Mouse (Mus musculus) kidney, embryonic 14.5 days (tissue): Measurements from ENCODE around the gene Slc17a6. TPM values are rescaled to one million over a fixed set of nuclear protein-coding genes. Genes with fewer than 3 reads are reported as not detected.

Experiments used
- ATAC-seq: fragments of 200-750 bp; cut with Nextera tagmentation; 2 replicates; pipeline ENCODE4 v1.8.0; 2017; ENCODE audit warnings: moderate number of reproducible peaks, mild to moderate bottlenecking, moderate TSS enrichment, moderate library complexity; ENCODE audit not compliant: low FRiP score, low TSS enrichment
- H3K27ac ChIP-seq: fragments of 300-500 bp; sonication (generic); 2 replicates; pipeline ENCODE4 v1.5.1; 2014; ENCODE audit warnings: low read depth, mild to moderate bottlenecking, low read length, moderate library complexity, mixed read lengths
- H3K27me3 ChIP-seq: fragments of 300-500 bp; sonication (generic); 2 replicates; pipeline ENCODE4 v1.6.1; 2014; ENCODE audit warnings: mild to moderate bottlenecking, low read length; ENCODE audit not compliant: control insufficient read depth, insufficient read depth
- H3K36me3 ChIP-seq: fragments of 300-500 bp; sonication (generic); 2 replicates; pipeline ENCODE4 v1.6.1; 2014; ENCODE audit warnings: low read length, mixed read lengths; ENCODE audit not compliant: control insufficient read depth, insufficient read depth
- H3K4me1 ChIP-seq: fragments of 300-500 bp; sonication (generic); 2 replicates; pipeline ENCODE4 v1.6.1; 2014; ENCODE audit warnings: low read length, mixed read lengths; ENCODE audit not compliant: control insufficient read depth, insufficient read depth
- H3K4me2 ChIP-seq: fragments of 300-500 bp; sonication (generic); replicated peaks from 2 replicates; pipeline ENCODE4 v1.6.1; 2014; ENCODE audit warnings: low read depth, mild to moderate bottlenecking, low read length
- H3K4me3 ChIP-seq: fragments of 300-500 bp; sonication (generic); 2 replicates; pipeline ENCODE4 v1.5.1; 2014; ENCODE audit warnings: mild to moderate bottlenecking, low read length
- H3K9ac ChIP-seq: fragments of 300-500 bp; sonication (generic); 2 replicates; pipeline ENCODE4 v1.6.1; 2014; ENCODE audit warnings: low read depth, mild to moderate bottlenecking, low read length, moderate library complexity
- H3K9me3 ChIP-seq: fragments of 300-500 bp; sonication (generic); 2 replicates; pipeline ENCODE4 v1.6.1; 2016; ENCODE audit warnings: low read length; ENCODE audit not compliant: control insufficient read depth
- WGBS: fragments of 180-500 bp; shearing (Covaris S2); extraction: QIAGEN DNeasy Blood & Tissue Kit; methylation state at CpG from one replicate; pipeline ENCODE4 v1.1.7; 2014; 5-methylcytosine and 5-hydroxymethylcytosine counted together
- polyA plus RNA-seq: library from polyadenylated mRNA; unstranded; fragments of >200 nt; fragmentation: Nextera tagmentation; extraction: Ambion mirVana; gene quantifications from 2 replicates; pipeline ENCODE4 v1.2.1, GENCODE M21; 2014

The Slc17a6 gene
- not detected in 2 replicates for polyA plus RNA-seq

GRCm38 (mm10) chr7:51621694-51622145, at the start of gene Slc17a6:
Gene Slc17a6 (plus strand): TSS chr7:51622006.
- H3K27me3 ChIP-seq: peaks cover 57% of the 10 kb centered on the region

GRCm38 (mm10) chr7:51600021-51600420, 21.8 kb upstream of the Slc17a6 start:
- no peaks in the 10 kb centered on the region for H3K9me3 ChIP-seq
- ATAC-seq: no peak
- H3K36me3 ChIP-seq: no peaks in the 10 kb centered on the region
- H3K4me1 ChIP-seq: no peaks in the 10 kb centered on the region
- H3K9ac ChIP-seq: no peak overlapping the region
- H3K4me3 ChIP-seq: no peak overlapping the region
- no peak overlapping the region for H3K27ac ChIP-seq
- no peaks in the 10 kb centered on the region for H3K27me3 ChIP-seq
- WGBS: 81% methylated on average over 4 of the region's 4 CpGs
- no peak overlapping the region for H3K4me2 ChIP-seq

More at GRCm38 (mm10) chr7:51621694-51622145, at the start of gene Slc17a6:
- Histone ChIP-seq H3K36me3 (no peaks in the 10 kb centered on the region), H3K9me3 (no peaks in the 10 kb centered on the region), H3K27ac (no peak within 1 kb of the TSS), H3K4me2 (no peak within 1 kb of the TSS), H3K9ac (no peak within 1 kb of the TSS), H3K4me3 (no peak within 1 kb of the TSS), H3K4me1 (no peaks in the 10 kb centered on the region)
- ATAC-seq: peak; percentile 86
- WGBS: under 1% methylated on average over 23 of the region's 23 CpGs

- no peak overlapping the region for H3K9ac ChIP-seq
- H3K27me3 ChIP-seq: no peaks in the 10 kb centered on the region
- no peaks in the 10 kb centered on the region for H3K4me1 ChIP-seq
- H3K9me3 ChIP-seq: no peaks in the 10 kb centered on the region
- ATAC-seq: no peak
- H3K36me3 ChIP-seq: no peaks in the 10 kb centered on the region
- 92% methylated on average over 12 of the region's 12 CpGs for WGBS
- no peak overlapping the region for H3K4me2 ChIP-seq
- H3K4me3 ChIP-seq: no peak overlapping the region
- no peak overlapping the region for H3K27ac ChIP-seq
Measured at GRCm38 (mm10) chr7:51603741-51604140, 18.1 kb upstream of the Slc17a6 start.

- no peaks in the 10 kb centered on the region for H3K36me3 ChIP-seq
- no peak overlapping the region for H3K9ac ChIP-seq
- H3K4me1 ChIP-seq: no peaks in the 10 kb centered on the region
- 44% methylated on average over 5 of the region's 5 CpGs for WGBS
- H3K4me2 ChIP-seq: no peak overlapping the region
- H3K9me3 ChIP-seq: no peaks in the 10 kb centered on the region
- ATAC-seq: no peak
- H3K27ac ChIP-seq: no peak overlapping the region
- H3K4me3 ChIP-seq: no peak overlapping the region
- peaks cover under 1% of the 10 kb centered on the region; the same call in 1 of the 2 replicates for H3K27me3 ChIP-seq
Measured at GRCm38 (mm10) chr7:51614404-51614803, 7.4 kb upstream of the Slc17a6 start.

- Histone ChIP-seq H3K4me1 (no peaks in the 10 kb centered on the region), H3K9me3 (no peaks in the 10 kb centered on the region), H3K27ac (no peak overlapping the region), H3K27me3 (peaks cover 29% of the 10 kb centered on the region), H3K4me3 (no peak overlapping the region), H3K4me2 (no peak overlapping the region), H3K9ac (no peak overlapping the region), H3K36me3 (no peaks in the 10 kb centered on the region)
- no peak for ATAC-seq
Measured at GRCm38 (mm10) chr7:51617941-51618340, 3.9 kb upstream of the Slc17a6 start.

GRCm38 (mm10) chr7:51618412-51618811, 3.4 kb upstream of the Slc17a6 start:
- no peak overlapping the region for H3K27ac ChIP-seq
- H3K9me3 ChIP-seq: no peaks in the 10 kb centered on the region
- WGBS: 34% methylated on average over 2 of the region's 2 CpGs
- H3K4me2 ChIP-seq: no peak overlapping the region
- no peak overlapping the region for H3K9ac ChIP-seq
- H3K36me3 ChIP-seq: no peaks in the 10 kb centered on the region
- H3K4me1 ChIP-seq: no peaks in the 10 kb centered on the region
- ATAC-seq: no peak
- H3K27me3 ChIP-seq: peaks cover 30% of the 10 kb centered on the region
- H3K4me3 ChIP-seq: no peak overlapping the region

GRCm38 (mm10) chr7:51619977-51620376, 1.8 kb upstream of the Slc17a6 start:
- no peaks in the 10 kb centered on the region for H3K4me1 ChIP-seq
- no peaks in the 10 kb centered on the region for H3K36me3 ChIP-seq
- no peak overlapping the region for H3K4me2 ChIP-seq
- H3K4me3 ChIP-seq: no peak overlapping the region
- H3K9ac ChIP-seq: no peak overlapping the region
- no peak for ATAC-seq
- H3K9me3 ChIP-seq: no peaks in the 10 kb centered on the region
- H3K27me3 ChIP-seq: peaks cover 46% of the 10 kb centered on the region
- WGBS: 38% methylated on average over 1 of the region's 1 CpGs
- no peak overlapping the region for H3K27ac ChIP-seq

GRCm38 (mm10) chr7:51622196-51622595, 390 bp downstream of the Slc17a6 start:
- Histone ChIP-seq H3K4me1 (no peaks in the 10 kb centered on the region), H3K27ac (no peak overlapping the region), H3K36me3 (no peaks in the 10 kb centered on the region), H3K9ac (no peak overlapping the region), H3K4me2 (no peak overlapping the region), H3K27me3 (peaks cover 62% of the 10 kb centered on the region), H3K9me3 (no peaks in the 10 kb centered on the region), H3K4me3 (no peak overlapping the region)
- 1% methylated on average over 18 of the region's 18 CpGs for WGBS
- ATAC-seq: no peak

GRCm38 (mm10) chr7:51622666-51623065, 860 bp downstream of the Slc17a6 start:
- ATAC-seq: no peak
- Histone ChIP-seq H3K36me3 (no peaks in the 10 kb centered on the region), H3K4me1 (no peaks in the 10 kb centered on the region), H3K4me2 (no peak overlapping the region), H3K27me3 (peaks cover 67% of the 10 kb centered on the region), H3K27ac (no peak overlapping the region), H3K4me3 (no peak overlapping the region), H3K9ac (no peak overlapping the region), H3K9me3 (no peaks in the 10 kb centered on the region)
- 4% methylated on average over 5 of the region's 5 CpGs for WGBS
